ENCODE assay signal across 8 mouse cellular contexts in genomic region chr11:120186145-120186740, GRCm38 (mm10). TPM values are rescaled to one million over a fixed set of nuclear protein-coding genes. Genes with fewer than 3 reads are reported as not detected.
A peak's percentile ranks its signal among the peaks of the same experiment; 100 is the strongest.
DNase-seq lines count a peak whose midpoint lies in the region; ATAC-seq and TF ChIP-seq lines count a peak whose summit lies in the region.

No protein-coding gene starts in this region.

- H3K4me3 ChIP-seq in embryonic facial prominence, embryonic 10.5 days: peak overlapping the region; percentile 96
- H3K4me3 ChIP-seq in hindbrain, embryonic 15.5 days: peak overlapping the region; percentile 91
- H3K4me3 ChIP-seq in midbrain, embryonic 16.5 days (ENCODE audit: low read depth, low read length): peak overlapping the region; percentile 88
- H3K4me3 ChIP-seq in thymus, adult 2 months (ENCODE audit: control insufficient read depth, insufficient read depth, low read length): no peak overlapping the region

- H3K27me3 ChIP-seq in embryonic facial prominence, embryonic 10.5 days (replicated peaks; ENCODE audit: low read depth, poor library complexity, severe bottlenecking): 0 out of 2 replicates have a peak, but pooled peaks cover 5% of the 10 kb centered on the region
- no peaks in the 10 kb centered on the region for H3K27me3 ChIP-seq in hindbrain, embryonic 15.5 days
- H3K27me3 ChIP-seq in midbrain, embryonic 16.5 days (ENCODE audit: control insufficient read depth, insufficient read depth, low read depth, low read length): no peaks in the 10 kb centered on the region
- no peaks in the 10 kb centered on the region for H3K27me3 ChIP-seq in thymus, adult 2 months (ENCODE audit: control insufficient read depth, insufficient read depth, low read length)

- no peak for TF ChIP-seq POLR2A in thymus, adult 2 months (IDR thresholded peaks at IDR 0.05; ENCODE audit: control insufficient read depth, extremely low read depth, insufficient read depth, low read length, poor library complexity)

- 4% methylated on average over 18 of the region's 18 CpGs for WGBS in embryonic facial prominence, embryonic 10.5 days
- 7% methylated on average over 18 of the region's 18 CpGs for WGBS in hindbrain, embryonic 15.5 days
- 3% methylated on average over 18 of the region's 18 CpGs for WGBS in midbrain, embryonic 16.5 days
- 86% methylated on average over 18 of the region's 18 CpGs for WGBS in thymus, adult 2 months

- no peak for TF ChIP-seq CTCF in thymus, adult 2 months (IDR thresholded peaks at IDR 0.05; ENCODE audit: borderline replicate concordance, control insufficient read depth, extremely low read depth, insufficient read depth, low read length, poor library complexity)

- no peak for ATAC-seq in hindbrain, embryonic 15.5 days (ENCODE audit: low FRiP score, low read depth)
- ATAC-seq in midbrain, embryonic 16.5 days: no peak

- peak overlapping the region; percentile 98 for H3K9ac ChIP-seq in hindbrain, embryonic 15.5 days
- H3K9ac ChIP-seq in midbrain, embryonic 16.5 days (ENCODE audit: low read depth, low read length): peak overlapping the region; percentile 98

- H3K4me1 ChIP-seq in embryonic facial prominence, embryonic 10.5 days: peaks cover 77% of the 10 kb centered on the region
- H3K4me1 ChIP-seq in hindbrain, embryonic 15.5 days (replicated peaks): peaks cover 64% of the 10 kb centered on the region
- H3K4me1 ChIP-seq in midbrain, embryonic 16.5 days (ENCODE audit: control insufficient read depth, insufficient read depth, low read length): peaks cover 41% of the 10 kb centered on the region
- H3K4me1 ChIP-seq in thymus, adult 2 months (replicated peaks; ENCODE audit: control insufficient read depth, insufficient read depth, low read length): peaks cover 11% of the 10 kb centered on the region

- H3K4me2 ChIP-seq in hindbrain, embryonic 15.5 days: peak overlapping the region; percentile 83
- H3K4me2 ChIP-seq in midbrain, embryonic 16.5 days (ENCODE audit: low read length): peak overlapping the region; percentile 99

- H3K27ac ChIP-seq in embryonic facial prominence, embryonic 10.5 days (replicated peaks): peak overlapping the region; percentile 100
- H3K27ac ChIP-seq in hindbrain, embryonic 15.5 days (replicated peaks): peak overlapping the region; percentile 98
- H3K27ac ChIP-seq in midbrain, embryonic 16.5 days (ENCODE audit: low read length): peak overlapping the region; percentile 93
- no peak overlapping the region for H3K27ac ChIP-seq in thymus, adult 2 months (ENCODE audit: control insufficient read depth, insufficient read depth, low read length)

- DNase-seq in kidney, adult 9 months: peak; percentile 40
- DNase-seq in kidney, postnatal 14 days: no peak
- DNase-seq in embryonic facial prominence, embryonic 10.5 days (ENCODE audit: low spot score): no peak
- DNase-seq in thymus, adult 2 months: no peak
- DNase-seq in spleen, adult 18-20 months: no peak
- no peak for DNase-seq in kidney, postnatal 4 days

- peaks cover 26% of the 10 kb centered on the region for H3K36me3 ChIP-seq in embryonic facial prominence, embryonic 10.5 days (replicated peaks)
- H3K36me3 ChIP-seq in hindbrain, embryonic 15.5 days: no peaks in the 10 kb centered on the region
- no peaks in the 10 kb centered on the region for H3K36me3 ChIP-seq in midbrain, embryonic 16.5 days (ENCODE audit: control insufficient read depth, insufficient read depth, low read length)
- H3K36me3 ChIP-seq in thymus, adult 2 months (ENCODE audit: control insufficient read depth, insufficient read depth, low read length): no peaks in the 10 kb centered on the region

- H3K9me3 ChIP-seq in embryonic facial prominence, embryonic 10.5 days: no peaks in the 10 kb centered on the region
- no peaks in the 10 kb centered on the region for H3K9me3 ChIP-seq in hindbrain, embryonic 15.5 days
- no peaks in the 10 kb centered on the region for H3K9me3 ChIP-seq in midbrain, embryonic 16.5 days (replicated peaks; ENCODE audit: control insufficient read depth, low read length, poor library complexity, severe bottlenecking)

RNA-seq across cellular contexts. Expression of gene Slc38a10, which starts 35.1 kb away (rescaled TPM):
- polyA plus RNA-seq in embryonic facial prominence, embryonic 10.5 days (2016; fragmentation: Nextera tagmentation; extraction: Ambion mirVana): 99.0 and 103 TPM in 2 replicates
- 112 and 116 TPM in 2 replicates for polyA plus RNA-seq in hindbrain, embryonic 15.5 days (2015; fragmentation: Nextera tagmentation; extraction: Ambion mirVana)
- 118 TPM in 2 replicates for polyA plus RNA-seq in midbrain, embryonic 16.5 days (2015; fragmentation: Nextera tagmentation; extraction: Ambion mirVana)
- 165 and 167 TPM in 2 replicates for polyA plus RNA-seq in thymus, adult 2 months (2012; rRNA removed)

RNA-seq across cellular contexts. Expression of gene Bahcc1, which starts 46.5 kb away (rescaled TPM):
- 18.0 and 18.4 TPM in 2 replicates for polyA plus RNA-seq in embryonic facial prominence, embryonic 10.5 days (2016; fragmentation: Nextera tagmentation; extraction: Ambion mirVana)
- 11.5 and 12.5 TPM in 2 replicates for polyA plus RNA-seq in hindbrain, embryonic 15.5 days (2015; fragmentation: Nextera tagmentation; extraction: Ambion mirVana)
- polyA plus RNA-seq in midbrain, embryonic 16.5 days (2015; fragmentation: Nextera tagmentation; extraction: Ambion mirVana): 9.7 and 13.7 TPM in 2 replicates
- polyA plus RNA-seq in thymus, adult 2 months (2012; rRNA removed): 11.0 and 15.1 TPM in 2 replicates
